Mouse (Mus musculus) right cerebral cortex, adult 2 months (tissue): Measurements from ENCODE around the gene Dtnb.

Experiments
- DNase-seq, 2 experiments: peaks; one replicate each; pipeline ENCODE4 v3.0.0; 2021 to 2022; ENCODE audit warnings: low spot score in 2 of 2

Dtnb gene

DNA sequence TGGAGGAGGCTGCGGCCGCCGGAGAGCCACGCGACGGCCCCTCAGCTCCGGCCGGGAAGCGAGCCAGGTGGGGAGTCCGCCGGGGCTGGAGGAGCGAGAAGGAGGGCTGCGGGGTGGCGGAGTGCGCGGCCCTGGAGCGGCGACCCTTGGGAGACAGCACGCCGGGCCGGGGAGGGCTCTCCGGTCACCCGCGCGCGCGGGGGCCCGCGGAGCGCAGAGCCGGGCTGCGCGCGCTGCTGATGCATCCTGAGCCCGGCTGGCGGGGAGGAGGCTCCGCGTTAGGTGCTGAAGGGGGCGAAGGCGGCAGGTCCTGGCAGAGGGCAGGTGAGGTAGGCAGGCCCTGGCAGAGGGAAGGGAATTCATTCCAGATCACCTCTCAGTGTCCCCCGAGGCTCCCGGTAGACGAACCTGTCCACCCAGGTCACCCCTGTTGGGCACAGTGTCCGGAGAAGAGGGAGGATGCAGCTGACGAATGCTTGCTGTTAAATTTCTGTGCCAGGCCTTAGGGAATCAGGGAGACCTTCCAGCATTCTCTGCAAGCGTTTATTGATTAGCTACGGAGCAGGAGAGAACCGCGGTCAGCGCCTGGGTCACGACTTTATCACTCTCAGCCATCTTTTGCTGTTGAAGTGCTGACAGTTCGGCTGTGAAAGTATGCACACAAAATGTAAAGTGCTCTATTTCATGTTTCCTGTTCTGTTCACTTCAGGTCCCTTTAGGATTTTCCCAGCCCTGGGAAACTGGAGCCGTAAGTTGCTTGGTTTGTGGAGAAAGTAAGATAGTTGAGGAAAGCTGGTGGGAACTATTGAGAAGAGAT is 608 bp downstream of the Dtnb start:
- peak in 1 of 2 experiments; percentile 52 for DNase-seq

DNA sequence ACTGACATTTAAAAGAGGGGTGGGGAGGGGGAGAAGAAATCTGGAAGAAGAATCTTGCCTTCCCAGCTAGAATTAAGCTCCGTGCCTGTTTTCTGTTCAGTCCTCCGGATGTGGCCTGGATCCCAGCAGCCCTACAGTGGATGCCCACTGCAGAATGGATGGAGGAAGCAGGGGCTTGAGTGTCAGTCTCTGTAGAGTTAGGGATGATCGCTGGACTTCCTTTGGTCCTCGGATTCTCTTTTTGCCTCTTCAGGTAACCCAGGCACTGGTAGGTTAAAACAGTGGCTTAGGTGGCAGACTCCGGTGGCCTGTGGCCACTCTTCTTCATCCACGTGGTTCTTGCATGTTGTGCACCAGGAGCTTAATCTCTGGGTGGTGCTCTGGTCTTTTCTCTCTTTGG is 1.2 kb downstream of the Dtnb start:
- no peak for DNase-seq

DNA sequence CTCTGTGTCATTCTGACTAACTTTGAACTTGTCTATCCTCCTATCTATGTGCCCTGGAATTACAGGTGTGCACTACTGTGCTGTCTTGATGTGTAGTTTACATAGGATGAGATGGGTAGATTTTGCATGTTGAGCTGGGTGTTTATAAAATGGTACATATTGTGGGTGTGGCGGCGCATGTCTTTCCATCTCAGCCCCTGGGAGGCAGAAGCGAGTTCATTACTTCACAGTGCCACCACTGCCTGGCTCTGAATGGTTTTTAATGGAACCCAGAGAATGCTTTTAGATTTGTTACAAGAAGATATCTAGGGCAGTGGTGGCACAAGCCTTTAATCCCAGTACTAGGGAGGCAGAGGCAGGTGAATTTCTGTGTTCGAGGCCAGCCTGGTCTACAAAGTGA is 2.5 kb downstream of the Dtnb start:
- no peak for DNase-seq

DNA sequence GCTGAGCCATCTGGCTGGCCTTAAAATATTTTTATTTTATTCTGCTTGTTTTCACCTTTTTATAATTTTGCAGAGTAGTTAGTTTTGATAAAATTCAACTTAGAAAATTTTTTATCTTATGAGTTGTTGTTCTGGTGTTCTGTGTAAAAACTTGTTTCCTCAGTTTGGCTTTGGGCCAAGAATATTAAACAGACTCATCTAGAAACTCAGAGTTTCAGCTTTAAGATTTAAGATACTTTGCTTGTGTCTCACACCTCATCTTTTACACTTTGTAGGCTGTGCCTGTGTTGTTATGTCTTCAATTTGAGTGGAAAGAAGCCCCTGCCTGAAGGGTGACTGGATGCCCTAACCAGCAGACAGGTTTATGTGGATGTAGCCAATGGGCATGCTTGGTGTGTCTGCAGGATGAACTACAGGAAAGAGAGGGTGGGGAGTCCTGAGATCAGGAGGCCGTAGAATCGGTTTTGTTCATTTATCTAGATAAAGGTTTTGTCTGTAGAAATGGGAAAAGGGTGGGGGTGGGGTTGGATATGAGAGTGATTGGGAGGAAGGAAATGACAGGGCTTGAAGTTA is 7.9 kb downstream of the Dtnb start:
- DNase-seq, result no peak

DNA sequence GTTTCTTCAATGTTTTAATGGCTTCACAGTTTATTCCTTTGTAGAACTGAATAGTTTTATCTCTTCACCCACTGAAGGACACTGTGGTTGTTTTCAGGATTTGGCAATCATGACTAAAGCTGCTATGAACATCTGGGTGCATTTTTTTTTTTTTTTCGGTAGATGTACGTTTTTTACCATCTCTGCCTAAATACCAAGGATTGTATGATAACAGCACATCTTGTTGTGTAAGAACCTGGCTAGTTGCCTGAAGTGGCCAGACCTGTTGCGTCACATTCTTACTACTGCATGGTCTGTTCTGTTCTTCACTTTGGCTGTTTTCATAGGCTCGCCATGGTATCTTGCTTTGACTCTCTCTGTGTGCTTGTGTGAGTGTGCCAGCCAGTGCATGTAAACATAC is 10.4 kb downstream of the Dtnb start:
- no peak for DNase-seq

DNA sequence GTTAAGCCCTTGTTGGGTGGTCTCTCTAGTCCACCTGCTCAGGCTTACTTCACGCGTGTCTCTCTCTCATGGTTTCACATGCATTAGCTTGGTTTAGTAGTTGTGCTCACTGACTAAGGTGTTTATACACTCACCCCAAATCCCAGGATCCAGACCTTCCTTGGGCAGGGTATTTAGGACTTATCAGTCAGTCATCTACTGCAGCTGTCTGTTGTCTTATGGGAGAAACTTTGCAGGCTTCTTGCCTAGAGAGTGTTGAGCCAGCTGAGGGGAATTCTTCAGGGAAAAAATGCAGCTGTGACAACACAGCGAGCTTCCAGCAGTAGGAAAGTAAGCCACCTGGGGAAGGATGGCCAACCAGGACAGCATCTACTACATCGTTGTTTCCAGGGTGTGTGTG is 13.3 kb downstream of the Dtnb start:
- no peak for DNase-seq

DNA sequence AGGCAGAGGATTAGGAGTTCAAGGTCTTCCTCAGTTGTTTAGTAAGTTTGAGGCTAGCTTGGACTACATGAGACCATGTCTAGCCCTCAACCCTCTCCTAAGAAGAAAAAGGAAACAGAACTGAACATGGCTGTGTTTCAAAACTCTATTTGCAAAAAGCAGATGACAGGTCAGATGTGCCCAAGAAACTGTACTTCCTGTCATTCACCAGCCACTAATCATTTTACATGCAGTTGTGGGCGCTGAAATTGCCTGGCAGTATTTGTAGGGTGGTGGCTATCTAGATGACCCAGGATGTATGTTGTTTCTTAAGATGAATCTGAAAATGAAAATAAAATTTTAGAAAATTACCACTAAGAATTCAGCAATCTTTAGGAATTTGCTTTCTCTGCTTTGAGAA is 14.8 kb downstream of the Dtnb start:
- DNase-seq, result no peak

DNA sequence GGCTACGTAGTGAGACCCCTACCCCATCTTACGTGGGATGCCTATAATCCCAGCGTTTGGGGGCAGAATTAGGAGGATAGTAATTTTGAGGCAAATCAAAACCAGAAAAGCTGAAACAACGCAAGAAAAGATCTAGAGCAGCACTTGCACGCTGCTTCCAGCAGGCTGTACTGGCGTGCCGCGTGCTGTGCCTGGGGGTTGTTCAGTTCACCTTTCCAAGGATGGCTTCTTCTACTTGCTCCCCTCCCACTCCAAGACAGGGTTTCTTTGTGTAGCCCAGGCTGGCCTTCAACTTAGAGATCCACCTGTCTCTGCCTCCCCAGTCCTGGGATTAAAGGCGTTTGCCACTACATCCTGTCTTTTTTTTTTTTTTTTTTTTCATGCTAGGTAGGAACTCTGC is 17.9 kb downstream of the Dtnb start:
- no peak for DNase-seq

DNA sequence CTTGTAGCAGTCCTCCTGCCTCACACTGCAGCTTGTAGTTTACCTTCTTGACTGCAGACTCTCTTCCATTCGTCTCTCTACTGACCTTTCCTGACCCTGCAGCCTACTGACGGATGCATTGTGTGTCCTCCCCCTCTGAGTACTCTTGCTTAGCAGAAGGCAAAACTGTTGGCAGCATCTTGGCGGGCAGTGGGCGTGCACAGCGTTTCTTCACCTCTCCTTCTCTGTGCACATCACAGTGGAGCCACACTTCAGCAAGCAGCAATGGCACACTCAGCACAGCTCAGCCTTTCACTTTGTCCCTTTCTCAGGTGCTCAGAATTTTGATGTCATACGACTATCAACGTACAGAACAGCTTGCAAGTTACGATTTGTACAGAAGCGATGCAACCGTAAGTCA is 19.4 kb downstream of the Dtnb start:
- peak; percentile 52 to 66 for DNase-seq

DNA sequence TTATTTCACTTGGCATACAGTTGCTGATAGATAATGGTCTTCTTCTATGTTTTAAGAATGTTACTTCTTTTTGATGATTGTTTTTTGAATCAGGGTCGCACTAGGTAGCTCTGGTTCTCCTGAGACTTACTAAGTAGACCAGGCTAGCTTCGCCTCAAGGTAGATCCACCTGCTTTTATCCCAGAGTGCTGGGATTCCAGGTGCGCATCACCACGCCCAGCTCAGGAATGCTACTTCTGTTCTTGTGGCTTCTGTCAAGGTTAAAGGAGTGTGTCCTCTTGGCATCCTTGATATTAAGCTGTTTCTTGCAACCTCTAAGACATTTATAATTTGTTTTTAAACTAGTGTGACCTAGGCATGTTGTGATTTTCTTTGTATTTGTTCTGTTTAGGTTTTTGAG is 30.6 kb downstream of the Dtnb start:
- no peak for DNase-seq

DNA sequence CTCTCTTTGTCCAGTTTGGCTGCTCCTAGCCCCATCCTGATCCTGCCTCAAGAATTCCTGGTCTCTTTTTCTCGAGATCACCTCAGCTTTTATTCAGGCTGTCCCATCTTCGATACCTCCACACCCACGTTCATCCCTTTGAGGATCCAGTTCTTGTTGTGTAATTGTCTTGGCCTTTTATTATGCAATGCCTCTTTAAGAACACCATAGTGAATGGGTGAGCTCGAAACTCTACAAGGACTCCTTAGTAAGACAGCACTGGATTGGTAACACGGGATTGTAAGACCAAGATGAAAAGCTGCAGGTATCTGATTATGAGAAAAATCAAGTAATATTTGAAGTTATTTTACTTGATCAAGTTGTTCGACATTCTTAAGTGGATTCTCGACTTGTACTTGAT is 34.0 kb downstream of the Dtnb start:
- DNase-seq, result no peak

DNA sequence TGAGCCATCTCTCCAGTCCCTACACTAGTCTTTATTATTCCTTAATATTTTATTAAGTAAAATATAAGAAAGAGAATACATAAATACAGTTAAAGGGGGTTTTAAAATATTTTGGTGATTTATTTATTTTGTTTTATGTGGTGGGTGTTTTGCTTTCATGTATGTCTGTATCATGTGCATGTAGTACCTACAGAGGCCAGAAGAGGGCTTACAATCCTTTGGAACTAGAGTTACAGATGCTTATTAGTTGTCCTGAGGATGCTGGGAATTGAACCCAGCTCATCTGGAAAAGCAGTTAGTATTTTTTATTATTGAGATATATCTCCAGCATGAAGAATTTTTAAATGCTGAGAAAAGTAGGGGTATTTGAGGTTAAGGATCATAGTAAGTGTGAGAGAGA is 37.6 kb downstream of the Dtnb start:
- no peak for DNase-seq

DNA sequence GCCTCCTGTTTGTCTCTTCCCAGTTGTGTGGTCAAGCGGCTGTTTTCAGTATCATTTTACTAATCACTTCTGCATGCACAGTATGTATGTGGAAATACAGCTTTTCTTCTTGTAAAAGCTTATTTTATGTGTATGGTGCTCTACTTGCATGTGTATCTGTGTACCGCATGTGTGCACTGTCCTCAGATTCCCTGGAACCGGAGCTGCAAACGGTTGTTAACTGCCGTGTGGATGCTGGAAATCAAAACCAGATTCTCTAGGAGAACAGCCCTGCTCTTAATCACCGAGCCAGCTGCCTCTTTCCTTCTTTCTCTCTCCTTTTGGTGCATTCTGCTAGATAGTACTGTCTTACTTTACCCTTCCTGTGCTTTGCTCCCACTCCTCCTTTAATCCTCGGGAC is 39.7 kb downstream of the Dtnb start:
- no peak for DNase-seq

DNA sequence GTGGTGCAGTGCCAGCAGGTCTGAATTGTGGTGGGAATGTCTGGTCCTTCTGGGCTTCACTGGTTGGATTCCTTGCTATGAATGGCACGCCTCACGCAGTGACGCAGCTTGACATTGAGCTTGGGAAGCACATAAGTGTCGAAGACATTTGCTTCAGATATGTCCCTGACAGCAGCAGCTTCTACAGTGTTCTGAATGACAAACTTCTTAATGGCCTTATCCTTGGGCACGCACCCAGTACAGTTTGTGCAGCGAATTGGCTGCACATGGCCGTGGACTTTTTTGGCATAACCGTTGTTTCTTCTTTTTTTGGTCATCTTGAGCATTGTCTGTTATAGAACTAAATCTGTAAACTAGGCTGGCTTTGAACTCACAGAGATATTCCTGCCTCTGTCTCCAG is 42.9 kb downstream of the Dtnb start:
- no peak for DNase-seq

DNA sequence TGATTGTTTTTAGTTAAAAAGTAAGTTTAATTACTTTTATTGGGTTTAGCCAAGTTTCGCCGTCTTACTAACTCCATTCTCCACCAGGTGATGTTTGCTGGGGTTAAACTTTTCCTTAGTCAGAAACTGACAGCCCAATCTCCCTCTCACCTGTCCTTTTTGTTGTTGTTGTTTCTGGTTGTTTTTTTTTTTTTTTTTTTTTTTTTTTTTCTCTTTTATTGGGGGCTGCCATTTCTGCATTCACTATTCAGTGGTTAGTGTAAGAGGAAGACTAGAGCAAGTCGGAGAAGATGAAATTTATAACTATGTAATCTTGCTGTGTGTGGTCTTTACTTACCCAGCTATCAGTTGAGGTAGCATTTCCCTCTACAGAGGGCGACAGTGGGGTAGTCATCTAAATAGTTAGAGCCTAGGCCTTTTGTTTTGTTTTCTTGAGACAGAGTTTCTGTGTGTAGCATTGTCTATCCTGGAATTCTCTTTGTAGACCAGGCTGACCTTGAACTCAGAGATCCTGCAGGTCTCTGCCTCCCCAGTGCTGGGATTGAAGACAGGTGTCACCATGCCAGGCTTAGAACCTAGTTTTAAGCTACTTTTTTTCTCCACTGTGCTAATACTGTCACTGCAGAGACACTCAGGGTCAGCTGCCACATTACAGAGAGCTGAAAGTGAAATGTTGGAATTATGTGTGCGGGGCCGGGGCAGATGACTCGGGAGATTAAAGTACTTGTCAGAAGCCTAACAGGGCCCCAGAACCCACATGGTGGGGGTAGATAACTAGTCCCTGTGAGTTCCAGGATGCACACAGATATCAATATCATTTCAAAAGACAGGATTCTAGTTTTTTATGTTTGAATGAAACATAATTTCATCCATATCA is 46.2 kb downstream of the Dtnb start:
- DNase-seq, result no peak

DNA sequence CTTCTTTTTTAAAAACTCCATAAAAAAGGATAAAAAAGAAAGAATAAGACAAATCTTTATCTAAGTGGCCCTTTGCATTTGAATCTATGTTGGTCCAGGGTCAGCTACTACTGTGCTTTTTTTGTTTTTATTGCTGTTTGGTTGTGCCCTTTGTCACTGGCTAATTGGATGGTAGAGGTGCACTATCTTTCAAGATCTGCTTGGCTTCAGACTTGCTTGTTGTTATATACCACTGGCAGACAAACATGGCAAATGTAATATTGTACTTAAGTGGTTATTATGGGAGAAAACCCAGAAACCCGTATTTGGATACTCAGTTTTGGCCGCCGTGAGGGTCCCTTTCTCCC is 46.8 kb downstream of the Dtnb start:
- DNase-seq, result no peak

DNA sequence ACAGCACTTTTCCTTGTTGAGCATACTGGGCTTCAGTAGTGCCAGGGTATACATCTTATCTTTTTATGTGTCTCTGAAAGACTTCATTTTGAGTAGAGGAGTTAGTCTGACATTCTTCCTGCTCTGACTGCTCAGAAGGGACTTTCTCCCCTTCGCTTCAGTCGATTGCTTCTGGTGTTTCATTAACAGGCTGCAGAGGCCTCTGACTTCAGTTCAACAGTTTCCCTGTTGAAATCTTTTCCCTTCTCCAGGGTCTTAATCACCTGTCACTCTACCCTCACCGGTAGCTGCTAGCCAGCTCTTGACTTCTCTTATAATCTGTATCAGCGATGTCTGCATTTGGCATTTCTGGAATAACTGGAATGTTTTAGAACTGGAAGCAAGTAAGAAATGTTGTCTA is 54.7 kb downstream of the Dtnb start:
- DNase-seq, result no peak

DNA sequence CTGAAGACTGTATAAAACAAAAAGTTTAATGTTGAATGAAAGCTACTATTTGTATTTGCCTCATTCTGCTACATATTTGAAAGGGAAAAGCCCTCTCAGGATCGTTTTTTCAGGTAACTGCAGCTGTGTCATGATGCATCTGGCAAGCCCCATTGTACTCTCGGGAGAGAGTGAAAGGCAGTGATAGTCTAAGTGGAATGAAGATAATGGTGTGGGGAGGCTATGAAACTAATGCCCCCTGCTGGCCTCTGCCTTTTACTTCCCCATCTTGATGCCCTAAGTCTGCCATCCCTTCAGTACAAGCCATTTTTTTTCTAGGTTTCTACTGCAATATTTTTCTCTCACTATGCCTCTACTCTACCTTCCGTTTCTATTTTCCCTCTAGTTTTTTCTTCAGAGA is 69.8 kb downstream of the Dtnb start:
- no peak for DNase-seq

DNA sequence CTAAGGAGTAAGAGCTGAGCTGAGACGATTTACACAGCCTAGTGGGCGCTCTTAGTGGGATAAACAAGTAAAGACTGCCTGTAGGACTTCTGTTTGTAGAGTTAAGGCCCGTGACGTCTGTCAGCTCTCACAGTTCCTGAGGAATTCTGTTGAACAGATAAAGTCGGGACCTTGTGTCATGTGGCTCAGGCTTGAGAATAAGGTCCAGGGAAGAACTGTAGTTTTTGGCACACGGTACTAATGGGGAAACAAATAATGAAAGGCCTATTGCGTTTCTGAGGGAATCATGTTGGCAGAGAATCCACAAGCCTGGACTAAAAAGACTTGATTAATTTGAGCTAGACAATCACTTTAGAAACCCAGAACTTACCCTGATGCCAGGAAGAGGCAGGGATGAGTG is 84.6 kb downstream of the Dtnb start:
- no peak for DNase-seq

DNA sequence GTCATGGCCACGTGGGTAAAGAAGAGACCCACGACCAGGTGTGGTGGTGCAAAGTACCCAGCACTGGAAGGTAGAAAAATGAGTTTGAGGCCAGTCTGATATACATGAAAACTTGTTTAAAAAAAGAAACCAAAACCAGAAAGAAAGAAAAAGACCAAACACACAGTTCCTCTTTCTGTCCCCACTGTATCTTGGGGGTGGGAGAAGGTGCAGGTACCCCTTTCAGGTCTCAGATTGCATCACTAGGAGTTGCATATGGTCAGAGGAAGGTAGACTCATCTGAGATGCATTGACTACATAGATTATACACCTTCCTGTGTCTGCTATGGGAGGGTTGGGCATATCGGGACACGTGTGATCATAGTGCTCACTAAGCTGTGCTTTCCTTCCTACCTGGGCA is 85.1 kb downstream of the Dtnb start:
- no peak for DNase-seq

DNA sequence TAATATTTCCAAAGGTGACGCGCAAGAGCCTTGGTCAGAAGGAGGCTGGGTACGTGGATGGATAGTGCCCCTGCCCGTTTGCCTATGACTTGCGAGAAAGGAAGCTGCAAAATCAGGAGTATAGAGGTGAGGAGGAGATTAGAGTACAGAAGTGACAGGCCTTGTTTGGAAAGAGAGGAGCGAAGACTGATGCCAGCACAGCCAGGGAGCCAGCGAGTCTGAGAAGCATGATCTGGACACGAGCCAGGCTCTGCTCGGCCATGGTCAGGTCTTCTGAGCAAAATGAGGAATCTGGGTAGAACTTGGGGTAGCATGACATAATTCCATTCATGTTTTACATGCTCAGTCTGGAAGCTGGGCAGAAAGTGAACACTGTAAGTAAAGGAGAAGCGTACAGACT is 85.6 kb downstream of the Dtnb start:
- DNase-seq, result no peak

DNA sequence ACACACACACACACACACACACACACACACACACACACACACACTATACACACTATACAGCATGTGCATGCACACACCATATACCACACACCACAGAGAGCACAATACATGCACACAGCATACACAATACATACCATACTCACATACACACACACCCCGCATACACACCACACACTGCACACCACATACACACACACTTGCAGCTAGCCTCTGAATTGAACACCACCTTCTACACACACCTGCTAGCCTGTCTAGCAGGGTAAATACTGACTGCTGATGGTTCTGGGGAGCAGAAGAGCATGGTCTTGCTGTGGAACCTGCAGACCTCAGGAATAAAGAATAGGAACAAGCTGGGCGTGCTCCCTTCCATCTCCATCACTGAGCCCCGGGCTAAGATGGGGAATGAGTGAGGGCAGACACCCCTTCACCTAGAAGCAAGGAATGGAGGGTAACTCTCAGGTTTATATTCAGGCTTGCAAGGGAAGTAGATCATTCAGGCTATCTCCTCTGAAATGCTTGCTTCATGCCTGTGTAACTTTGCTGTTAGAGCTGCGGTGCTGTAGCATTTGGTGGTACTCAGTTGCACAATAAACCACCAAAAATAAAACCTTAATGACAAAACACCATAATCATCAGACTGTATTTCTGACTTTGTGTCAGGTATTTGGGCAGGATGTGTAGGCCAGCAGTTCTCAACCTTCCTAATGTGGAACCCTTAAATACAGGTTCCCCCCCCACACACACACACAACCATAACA is 87.6 kb downstream of the Dtnb start:
- DNase-seq, result no peak
